Mouse (Mus musculus) myocyte (in vitro differentiated cells): Measurements from ENCODE around the gene S1pr5. TPM values are rescaled to one million over a fixed set of nuclear protein-coding genes. Genes with fewer than 3 reads are reported as not detected.

Experiments used
- H3K27me3 ChIP-seq: one replicate; pipeline ENCODE4 v1.6.1; 2011; ENCODE audit not compliant: control insufficient read depth, insufficient read depth, insufficient read length
- H3K36me3 ChIP-seq: one replicate; pipeline ENCODE4 v1.6.1; 2011; ENCODE audit not compliant: control insufficient read depth, insufficient read depth
- H3K4me2 ChIP-seq: one replicate; pipeline ENCODE4 v1.6.1; 2011; ENCODE audit warnings: low read depth, control low read depth
- H3K4me3 ChIP-seq: one replicate; pipeline ENCODE4 v1.5.1; 2011; ENCODE audit warnings: mild to moderate bottlenecking, control low read depth, moderate library complexity
- H3K79me2 ChIP-seq: one replicate; pipeline ENCODE4 v1.6.1; 2011; ENCODE audit not compliant: control insufficient read depth, insufficient read depth
- H3ac ChIP-seq: one replicate; pipeline ENCODE4 v1.6.1; 2011; ENCODE audit not compliant: control insufficient read depth, insufficient read length
- CEBPB ChIP-seq: IDR thresholded peaks from 2 replicates; pipeline ENCODE4 v1.6.1; 2011; ENCODE audit warnings: mild to moderate bottlenecking, moderate library complexity; ENCODE audit not compliant: poor library complexity, insufficient read depth, severe bottlenecking
- E2F4 ChIP-seq: IDR thresholded peaks from one replicate; pipeline ENCODE4 v1.6.1; 2011; ENCODE audit warnings: mild to moderate bottlenecking, control low read depth, moderate library complexity; ENCODE audit not compliant: insufficient read depth
- MAX ChIP-seq: IDR thresholded peaks from one replicate; pipeline ENCODE4 v1.6.1; 2011; ENCODE audit warnings: low read depth, mild to moderate bottlenecking, control low read depth
- MYOD1 ChIP-seq, 3 experiments: IDR thresholded peaks; one replicate each; pipeline ENCODE4 v1.6.1; 2011; ENCODE audit warnings: control low read depth in 2 of 3, low read depth in 2 of 3, mild to moderate bottlenecking in 2 of 3, moderate library complexity in 1 of 3; ENCODE audit not compliant: insufficient read length in 2 of 3, control insufficient read depth in 1 of 3
- MYOG ChIP-seq, 3 experiments: IDR thresholded peaks; one replicate each; pipeline ENCODE4 v1.6.1; 2011; ENCODE audit warnings: control low read depth in 2 of 3, low read depth in 2 of 3, mild to moderate bottlenecking in 2 of 3; ENCODE audit not compliant: insufficient read length in 2 of 3, control insufficient read depth in 1 of 3, insufficient read depth in 1 of 3
- POLR2A ChIP-seq: IDR thresholded peaks from one replicate; pipeline ENCODE4 v1.6.1; 2011; ENCODE audit warnings: low read depth, mild to moderate bottlenecking, control low read depth, moderate library complexity; ENCODE audit not compliant: insufficient read length
- POLR2AphosphoS2 ChIP-seq: IDR thresholded peaks from one replicate; pipeline ENCODE4 v1.6.1; 2011; ENCODE audit warnings: low read depth, control low read depth; ENCODE audit not compliant: insufficient read length
- REST ChIP-seq: IDR thresholded peaks from one replicate; pipeline ENCODE4 v1.6.1; 2011; ENCODE audit warnings: mild to moderate bottlenecking, control low read depth, moderate library complexity; ENCODE audit not compliant: insufficient read depth, insufficient read length
- SRF ChIP-seq: IDR thresholded peaks from one replicate; pipeline ENCODE4 v1.6.1; 2011; ENCODE audit warnings: low read depth; ENCODE audit not compliant: control insufficient read depth, insufficient read length
- TCF12 ChIP-seq: IDR thresholded peaks from one replicate; pipeline ENCODE4 v1.6.1; 2011; ENCODE audit warnings: mild to moderate bottlenecking, control low read depth; ENCODE audit not compliant: poor library complexity, insufficient read depth, severe bottlenecking
- TCF3 ChIP-seq: IDR thresholded peaks from one replicate; pipeline ENCODE4 v1.6.1; 2011; ENCODE audit warnings: low read depth, control low read depth; ENCODE audit not compliant: insufficient read length
- USF1 ChIP-seq: IDR thresholded peaks from one replicate; pipeline ENCODE4 v1.6.1; 2011; ENCODE audit warnings: low read depth, mild to moderate bottlenecking, control low read depth, moderate library complexity
- polyA plus RNA-seq: library from polyadenylated mRNA; unstranded; fragments of >200 nt; fragmentation: generic; extraction: Trizol; gene quantifications from one replicate; pipeline ENCODE4 v1.2.1, GENCODE M21; 2012; ENCODE audit warnings: missing spikeins

S1pr5 gene
- polyA plus RNA-seq, 1 experiment, result 0.22 TPM

DNA sequence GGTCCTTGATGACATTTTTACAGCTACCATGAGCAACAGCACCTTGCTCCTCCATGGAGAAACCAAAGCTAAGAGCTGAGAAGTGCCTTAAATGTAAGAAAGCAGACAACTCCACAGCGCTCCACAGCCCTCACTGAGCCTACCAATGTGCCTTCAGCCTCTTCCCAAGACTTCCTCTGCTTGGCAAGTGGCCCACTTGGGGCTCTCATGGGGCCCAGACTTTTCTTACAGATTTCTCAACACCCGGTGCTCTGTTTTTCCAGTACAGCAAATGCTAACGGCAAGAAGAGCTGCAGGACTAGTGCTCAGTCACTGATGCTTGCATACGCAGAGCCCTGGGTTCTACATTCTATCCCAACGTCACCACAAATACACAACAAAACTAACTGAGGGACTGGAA, 29.5 kb upstream of the S1pr5 start:
- no peak overlapping the region for H3K4me3 ChIP-seq
- peaks cover 36% of the 10 kb centered on the region for H3K36me3 ChIP-seq
- H3ac ChIP-seq, result no peak overlapping the region
- H3K4me2 ChIP-seq, result no peak overlapping the region
- TF ChIP-seq SRF (no peak), TCF12 (no peak), POLR2AphosphoS2 (no peak), REST (no peak), TCF3 (no peak), USF1 (no peak), E2F4 (no peak), CEBPB (no peak), POLR2A (no peak), MYOG (IDR thresholded peaks at IDR 0.05; ENCODE audit: control insufficient read depth in 1 of 3, insufficient read depth in 1 of 3, insufficient read length in 2 of 3, low read depth in 2 of 3) (no peak), MYOD1 (IDR thresholded peaks at IDR 0.05; ENCODE audit: control insufficient read depth in 1 of 3, insufficient read length in 2 of 3, low read depth in 2 of 3) (no peak), MAX (no peak)
- H3K79me2 ChIP-seq, result no peaks in the 10 kb centered on the region
- H3K27me3 ChIP-seq, result no peaks in the 10 kb centered on the region

DNA sequence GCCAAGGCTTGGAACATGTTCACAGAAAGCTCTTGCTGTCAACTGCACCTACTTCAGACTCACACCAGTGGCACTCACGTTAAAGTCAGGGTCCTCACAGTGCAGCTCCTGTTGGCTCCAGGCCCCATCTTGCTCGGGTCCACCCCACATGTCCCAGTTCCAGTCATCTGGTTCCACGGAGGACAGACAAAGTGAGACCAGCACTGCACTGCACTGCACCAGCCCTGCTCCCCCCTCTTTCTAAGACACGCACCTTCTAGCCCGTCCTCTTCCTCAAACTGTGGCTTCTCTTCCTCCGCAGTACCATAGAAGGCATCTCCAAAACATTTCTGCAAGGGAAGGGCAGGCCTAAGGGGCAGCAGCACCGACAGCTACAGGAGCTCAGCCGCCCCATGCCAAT, 28.1 kb upstream of the S1pr5 start:
- no peaks in the 10 kb centered on the region for H3K79me2 ChIP-seq
- H3K4me2 ChIP-seq, result no peak overlapping the region
- no peak for TF ChIP-seq REST
- no peak for TF ChIP-seq TCF3
- TF ChIP-seq SRF, result no peak

DNA sequence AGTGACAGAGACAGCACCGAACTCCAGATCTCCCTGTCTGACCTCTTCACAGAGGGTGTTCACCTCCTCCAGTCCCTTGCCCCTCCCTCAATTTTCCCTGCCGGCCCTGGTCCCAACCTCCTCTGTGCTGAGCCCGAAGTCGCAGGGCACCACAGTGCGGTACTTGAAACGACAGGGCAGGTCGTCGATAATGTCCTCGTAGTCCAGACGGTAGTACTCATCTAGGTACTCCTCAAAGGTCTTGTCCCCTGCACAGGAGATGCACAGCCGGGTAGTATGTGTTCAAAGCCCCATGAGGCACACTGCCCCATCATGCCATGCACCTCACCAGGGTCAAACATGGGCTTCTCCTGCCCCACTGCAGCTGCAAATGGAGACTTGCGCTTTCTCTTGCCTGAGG, 27.5 kb upstream of the S1pr5 start:
- Histone ChIP-seq H3K27me3 (no peaks in the 10 kb centered on the region), H3K36me3 (peaks cover 35% of the 10 kb centered on the region), H3ac (no peak overlapping the region), H3K4me3 (no peak overlapping the region), H3K79me2 (no peaks in the 10 kb centered on the region), H3K4me2 (no peak overlapping the region)
- TF ChIP-seq USF1 (no peak), REST (no peak), POLR2AphosphoS2 (no peak), MAX (no peak), E2F4 (no peak), MYOG (IDR thresholded peaks at IDR 0.05; ENCODE audit: control insufficient read depth in 1 of 3, insufficient read depth in 1 of 3, insufficient read length in 2 of 3, low read depth in 2 of 3) (no peak), SRF (no peak), MYOD1 (IDR thresholded peaks at IDR 0.05; ENCODE audit: control insufficient read depth in 1 of 3, insufficient read length in 2 of 3, low read depth in 2 of 3) (no peak)

More for the DNA sequence above, 28.1 kb upstream of the S1pr5 start:
- Histone ChIP-seq H3K4me3 (no peak overlapping the region), H3ac (no peak overlapping the region), H3K27me3 (no peaks in the 10 kb centered on the region), H3K36me3 (peaks cover 38% of the 10 kb centered on the region)

DNA sequence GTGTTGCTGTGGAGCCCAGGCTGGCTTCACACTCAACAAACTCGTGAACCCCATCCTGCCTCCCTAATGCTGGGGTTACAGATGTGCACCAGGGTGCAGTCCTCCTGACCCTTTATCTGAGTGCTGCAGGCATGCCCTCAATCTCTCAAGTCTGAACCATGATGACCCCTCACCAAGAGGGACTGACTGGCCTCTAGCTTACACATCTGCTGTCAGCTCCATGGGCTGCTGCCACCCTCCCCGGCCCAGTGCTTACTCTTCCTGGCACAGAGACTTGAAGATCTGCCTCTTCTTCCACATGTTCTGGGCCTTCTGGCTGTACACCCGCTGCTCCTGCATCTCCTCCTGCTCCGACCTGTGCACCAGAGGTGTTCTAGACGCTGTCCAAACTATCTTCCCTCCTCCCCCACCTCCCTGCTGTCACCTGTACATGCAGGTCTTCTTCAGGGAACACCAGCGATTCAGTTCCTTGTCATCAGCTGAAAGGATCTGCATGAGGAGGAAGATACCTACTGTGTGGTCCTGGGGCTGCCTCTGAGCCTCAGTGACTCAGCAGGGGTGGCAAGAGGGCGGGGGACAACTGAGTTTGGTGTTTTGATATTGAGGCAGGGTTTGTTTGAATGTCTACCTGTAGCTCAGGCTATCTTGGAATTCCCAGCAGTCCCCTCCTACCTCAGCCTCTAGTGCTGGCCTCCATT, 26.9 kb upstream of the S1pr5 start:
- Histone ChIP-seq H3K79me2 (no peaks in the 10 kb centered on the region), H3K27me3 (no peaks in the 10 kb centered on the region), H3K36me3 (peaks cover 34% of the 10 kb centered on the region), H3K4me2 (no peak overlapping the region), H3ac (no peak overlapping the region), H3K4me3 (no peak overlapping the region)
- TF ChIP-seq POLR2AphosphoS2, result peak; percentile 71
- no peak for TF ChIP-seq MAX

DNA sequence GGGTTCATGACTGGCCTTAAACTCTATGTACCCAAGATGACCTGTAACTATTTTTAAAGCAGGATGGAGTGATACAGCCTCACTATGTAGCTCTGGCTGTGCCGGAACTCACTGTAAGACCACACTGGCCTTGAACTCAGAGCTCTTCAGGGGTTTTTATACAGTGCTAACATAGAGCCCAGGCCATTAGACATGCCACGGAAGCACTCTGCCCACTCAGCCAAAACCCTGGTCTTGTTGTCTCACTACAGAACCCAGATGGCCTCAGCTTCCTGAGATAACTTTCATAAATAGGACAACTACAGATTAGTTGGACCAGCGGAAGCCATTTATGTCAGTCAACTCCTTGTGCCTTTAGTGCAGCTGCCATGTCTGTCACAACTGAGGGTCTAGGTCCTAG, 26.1 kb upstream of the S1pr5 start:
- peaks cover 27% of the 10 kb centered on the region for H3K36me3 ChIP-seq
- no peak overlapping the region for H3K4me3 ChIP-seq
- TF ChIP-seq TCF3 (no peak), TCF12 (no peak), POLR2AphosphoS2 (no peak), CEBPB (no peak), MAX (no peak), MYOD1 (IDR thresholded peaks at IDR 0.05; ENCODE audit: control insufficient read depth in 1 of 3, insufficient read length in 2 of 3, low read depth in 2 of 3) (no peak), REST (no peak), POLR2A (no peak), USF1 (no peak), E2F4 (no peak), SRF (no peak), MYOG (IDR thresholded peaks at IDR 0.05; ENCODE audit: control insufficient read depth in 1 of 3, insufficient read depth in 1 of 3, insufficient read length in 2 of 3, low read depth in 2 of 3) (no peak)
- no peaks in the 10 kb centered on the region for H3K27me3 ChIP-seq
- no peaks in the 10 kb centered on the region for H3K79me2 ChIP-seq
- H3ac ChIP-seq, result no peak overlapping the region
- H3K4me2 ChIP-seq, result no peak overlapping the region
